Comparison of ENCODE assay signal across 10 mouse cellular contexts in the genomic region with DNA sequence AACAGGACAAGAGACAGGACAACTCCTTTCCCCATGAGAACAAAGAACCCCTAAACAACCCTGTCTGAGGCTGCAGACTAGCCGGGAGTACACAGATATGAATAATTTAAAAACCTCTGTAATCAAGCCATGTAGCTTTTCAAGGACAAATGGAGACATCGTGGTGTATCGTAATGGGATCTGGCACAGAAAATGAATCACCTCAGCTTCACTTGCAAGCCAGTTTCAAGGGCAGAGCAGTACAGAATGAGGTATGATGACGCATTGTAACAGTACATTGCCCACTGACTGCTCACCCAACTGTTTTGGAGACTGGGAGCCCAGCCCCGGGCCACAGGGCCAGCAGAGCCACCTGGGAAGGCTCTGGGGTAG. TPM values are rescaled to one million over a fixed set of nuclear protein-coding genes. Genes with fewer than 3 reads are reported as not detected.
DNase-seq lines count a peak whose midpoint lies in the region; ATAC-seq and TF ChIP-seq lines count a peak whose summit lies in the region.
"Had no signal": no experiment of that assay in that cellular context is flagged by ENCODE, and none has a peak within 500 bp of the region (broad histone marks: within the 10 kb centered on the region; RNA-seq: fewer than 3 reads in every experiment).

No protein-coding gene starts in this region.

- intact Hi-C loops in left cerebral cortex, adult 2 months (cut with DNase I): no loop called here

- no peak overlapping the region for H3K4me3 ChIP-seq in left cerebral cortex, adult 2 months
- no peak overlapping the region for H3K4me3 ChIP-seq in hindbrain, embryonic 13.5 days
- no peak overlapping the region for H3K4me3 ChIP-seq in neural tube, embryonic 13.5 days

- WGBS in hindbrain, embryonic 13.5 days: 34% methylated on average over 5 of the region's 5 CpGs
- WGBS in neural tube, embryonic 13.5 days: 39% methylated on average over 5 of the region's 5 CpGs

- peak; percentile 55 for ATAC-seq in hindbrain, embryonic 13.5 days (ENCODE audit: low FRiP score)
- ATAC-seq in neural tube, embryonic 13.5 days (ENCODE audit: low read depth): peak; percentile 62
- no peak for ATAC-seq in monocyte, adult 5-6 weeks (replicated peaks; ENCODE audit: insufficient number of reproducible peaks, low FRiP score, low TSS enrichment, poor library complexity, severe bottlenecking)

- peaks cover 14% of the 10 kb centered on the region for H3K4me1 ChIP-seq in hindbrain, embryonic 13.5 days (replicated peaks)
- peaks cover 15% of the 10 kb centered on the region for H3K4me1 ChIP-seq in neural tube, embryonic 13.5 days (replicated peaks)

- H3K9me3 ChIP-seq in hindbrain, embryonic 13.5 days: no peaks in the 10 kb centered on the region
- no peaks in the 10 kb centered on the region for H3K9me3 ChIP-seq in neural tube, embryonic 13.5 days

- TF ChIP-seq CTCF in left cerebral cortex, adult 2 months (IDR thresholded peaks at IDR 0.05): no peak

- H3K27me3 ChIP-seq in hindbrain, embryonic 13.5 days: no peaks in the 10 kb centered on the region
- H3K27me3 ChIP-seq in neural tube, embryonic 13.5 days: no peaks in the 10 kb centered on the region

- DNase-seq in left cerebral cortex, adult 2 months (ENCODE audit: extremely low spot score in 1 of 2, low spot score in 2 of 2): no peak
- DNase-seq in left cerebral cortex, adult 9 months (ENCODE audit: low spot score in 2 of 2): no peak
- DNase-seq in adrenal gland, postnatal 25 days: peak; percentile 49
- DNase-seq in right cerebral cortex, postnatal 4 days: no peak
- DNase-seq in layer of hippocampus, adult 18-20 months (ENCODE audit: low spot score in 2 of 2): no peak
- DNase-seq: thymus, adult 18-20 months had no signal

- no peak overlapping the region for H3K4me2 ChIP-seq in hindbrain, embryonic 13.5 days
- no peak overlapping the region for H3K4me2 ChIP-seq in neural tube, embryonic 13.5 days

- H3K9ac ChIP-seq in hindbrain, embryonic 13.5 days: no peak overlapping the region
- H3K9ac ChIP-seq in neural tube, embryonic 13.5 days: no peak overlapping the region

- H3K36me3 ChIP-seq in hindbrain, embryonic 13.5 days: no peaks in the 10 kb centered on the region
- H3K36me3 ChIP-seq in neural tube, embryonic 13.5 days: no peaks in the 10 kb centered on the region

- H3K27ac ChIP-seq in left cerebral cortex, adult 2 months: peak overlapping the region; percentile 38; the same call in 1 of the 2 replicates
- peak overlapping the region; percentile 82 for H3K27ac ChIP-seq in hindbrain, embryonic 13.5 days
- H3K27ac ChIP-seq in neural tube, embryonic 13.5 days (replicated peaks): peak overlapping the region; percentile 88
- H3K27ac ChIP-seq: kidney, postnatal 0 days had no signal

RNA-seq across cellular contexts. Expression of a gene that starts 28.2 kb away (rescaled TPM):
- not detected for total RNA-seq in left cerebral cortex, adult 2 months (2021)
- total RNA-seq in adrenal gland, postnatal 25 days (2021): not detected in 2 replicates
- polyA plus RNA-seq in hindbrain, embryonic 13.5 days (2015; fragmentation: Nextera tagmentation; extraction: Ambion mirVana): 0.35 TPM in 1 of 2 replicates, not detected in the other
- polyA plus RNA-seq in neural tube, embryonic 13.5 days (2015; fragmentation: Nextera tagmentation; extraction: Ambion mirVana): not detected in 2 replicates
- not detected in 3 replicates for total RNA-seq in monocyte, adult 5-6 weeks (2017)
- total RNA-seq in layer of hippocampus, adult 18-20 months (2021): not detected
- polyA plus RNA-seq: kidney, postnatal 0 days had no signal

RNA-seq across cellular contexts. Expression of a gene that starts 36.6 kb away (rescaled TPM):
- total RNA-seq in left cerebral cortex, adult 2 months (2021): not detected
- not detected in 2 replicates for total RNA-seq in adrenal gland, postnatal 25 days (2021)
- 0.13 and 0.26 TPM in 2 replicates for polyA plus RNA-seq in hindbrain, embryonic 13.5 days (2015; fragmentation: Nextera tagmentation; extraction: Ambion mirVana)
- 0.17 TPM in 1 of 2 replicates, not detected in the other for polyA plus RNA-seq in neural tube, embryonic 13.5 days (2015; fragmentation: Nextera tagmentation; extraction: Ambion mirVana)
- 0.48 to 0.49 TPM in 2 of 3 replicates, not detected in the other for total RNA-seq in monocyte, adult 5-6 weeks (2017)
- total RNA-seq in layer of hippocampus, adult 18-20 months (2021): not detected

Comparison
In these comparisons a context has a peak if more than half of its experiments do, and no peak if none do; other contexts are left out.
1. H3K27ac ChIP-seq: peak in every context shown above with its lines; median percentile 88 in neural tube, embryonic 13.5 days; 82 in hindbrain, embryonic 13.5 days; 38 in left cerebral cortex, adult 2 months.